Comparison of ENCODE assay signal across 16 mouse cellular contexts in the genomic region with DNA sequence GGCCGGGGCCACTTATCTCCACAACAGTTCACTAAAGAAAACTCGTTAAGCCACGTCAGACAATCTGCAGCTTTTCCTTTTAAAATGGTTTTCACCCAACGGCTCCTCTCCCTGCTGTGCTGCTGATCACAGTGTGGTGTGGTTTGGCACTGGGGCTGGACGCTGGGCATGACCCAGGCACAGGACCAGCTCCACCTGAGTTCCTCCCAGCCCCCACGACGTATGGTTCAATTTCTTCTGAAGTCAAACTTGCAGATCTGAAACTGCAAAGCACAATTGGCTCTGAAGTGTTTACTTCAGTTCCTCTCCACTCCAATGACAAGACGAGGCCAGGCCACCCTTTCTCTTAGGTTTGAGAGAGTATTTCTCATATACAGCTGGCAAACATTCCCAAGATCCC. TPM values are rescaled to one million over a fixed set of nuclear protein-coding genes. Genes with fewer than 3 reads are reported as not detected.
DNase-seq lines count a peak whose midpoint lies in the region; ATAC-seq and TF ChIP-seq lines count a peak whose summit lies in the region.
"Had no signal": no experiment of that assay in that cellular context is flagged by ENCODE, and none has a peak within 500 bp of the region (broad histone marks: within the 10 kb centered on the region; RNA-seq: fewer than 3 reads in every experiment).

No protein-coding gene starts in this region.

- 0 out of 2 replicates have a peak overlapping the region, but pooled peaks have one; percentile 40 for H3K27ac ChIP-seq in forebrain, embryonic 10.5 days
- no peak overlapping the region for H3K27ac ChIP-seq in forebrain, embryonic 14.5 days (ENCODE audit: low read depth, low read length)
- peak overlapping the region; percentile 38; the same call in 1 of the 2 replicates for H3K27ac ChIP-seq in limb, embryonic 15.5 days
- no peak overlapping the region for H3K27ac ChIP-seq in limb, embryonic 10.5 days
- H3K27ac ChIP-seq in liver, embryonic 12.5 days: peak overlapping the region; percentile 52; the same call in 1 of the 2 replicates
- H3K27ac ChIP-seq in midbrain, embryonic 16.5 days (ENCODE audit: low read length): no peak overlapping the region
- H3K27ac ChIP-seq: forebrain, embryonic 15.5 days; heart, embryonic 15.5 days; hindbrain, embryonic 14.5 days; kidney, postnatal 0 days; limb, embryonic 13.5 days had no signal

- H3K4me1 ChIP-seq in forebrain, embryonic 10.5 days: peaks cover 16% of the 10 kb centered on the region
- H3K4me1 ChIP-seq in forebrain, embryonic 14.5 days (ENCODE audit: control insufficient read depth, insufficient read depth, low read length): no peaks in the 10 kb centered on the region
- H3K4me1 ChIP-seq in limb, embryonic 15.5 days: peaks cover 16% of the 10 kb centered on the region; the same call in 1 of the 2 replicates
- peaks cover 24% of the 10 kb centered on the region for H3K4me1 ChIP-seq in limb, embryonic 10.5 days
- peaks cover 80% of the 10 kb centered on the region for H3K4me1 ChIP-seq in G1E (ENCODE audit: insufficient read depth, low read depth, low read length)
- H3K4me1 ChIP-seq in liver, embryonic 12.5 days: peaks cover 67% of the 10 kb centered on the region
- H3K4me1 ChIP-seq in midbrain, embryonic 16.5 days (ENCODE audit: control insufficient read depth, insufficient read depth, low read length): no peaks in the 10 kb centered on the region; the same call in 1 of the 2 replicates

- H3K27me3 ChIP-seq in forebrain, embryonic 10.5 days (ENCODE audit: poor library complexity, severe bottlenecking): no peaks in the 10 kb centered on the region
- no peaks in the 10 kb centered on the region for H3K27me3 ChIP-seq in forebrain, embryonic 14.5 days (replicated peaks; ENCODE audit: control insufficient read depth, insufficient read depth, low read length)
- no peaks in the 10 kb centered on the region for H3K27me3 ChIP-seq in limb, embryonic 15.5 days
- H3K27me3 ChIP-seq in limb, embryonic 10.5 days (ENCODE audit: low read depth, poor library complexity, severe bottlenecking): no peaks in the 10 kb centered on the region
- no peaks in the 10 kb centered on the region for H3K27me3 ChIP-seq in G1E (ENCODE audit: insufficient read depth, low read length)
- no peaks in the 10 kb centered on the region for H3K27me3 ChIP-seq in liver, embryonic 12.5 days (replicated peaks)
- no peaks in the 10 kb centered on the region for H3K27me3 ChIP-seq in midbrain, embryonic 16.5 days (ENCODE audit: control insufficient read depth, insufficient read depth, low read depth, low read length)
- H3K27me3 ChIP-seq: forebrain, embryonic 15.5 days; heart, embryonic 15.5 days; limb, embryonic 13.5 days had no signal

- DNase-seq in forebrain, embryonic 10.5 days (ENCODE audit: extremely low spot score, low spot score): no peak
- DNase-seq in forebrain, embryonic 14.5 days (ENCODE audit: low spot score): no peak
- DNase-seq in limb, embryonic 10.5 days (ENCODE audit: low spot score): no peak
- no peak for DNase-seq in G1E (ENCODE audit: low spot score)
- no peak for DNase-seq in adrenal gland, postnatal 10 days
- DNase-seq: adrenal gland, postnatal 14 days had no signal

- no peak overlapping the region for H3K4me3 ChIP-seq in forebrain, embryonic 10.5 days
- H3K4me3 ChIP-seq in forebrain, embryonic 14.5 days (ENCODE audit: low read depth, low read length): no peak overlapping the region
- no peak overlapping the region for H3K4me3 ChIP-seq in limb, embryonic 15.5 days
- H3K4me3 ChIP-seq in limb, embryonic 10.5 days: no peak overlapping the region
- H3K4me3 ChIP-seq in G1E (ENCODE audit: low read depth, low read length): peak overlapping the region; percentile 64; the same call in 1 of the 2 replicates
- no peak overlapping the region for H3K4me3 ChIP-seq in liver, embryonic 12.5 days
- no peak overlapping the region for H3K4me3 ChIP-seq in midbrain, embryonic 16.5 days (ENCODE audit: low read depth, low read length)
- H3K4me3 ChIP-seq: forebrain, embryonic 15.5 days; heart, embryonic 15.5 days; limb, embryonic 13.5 days had no signal

- no peaks in the 10 kb centered on the region for H3K9me3 ChIP-seq in forebrain, embryonic 10.5 days
- H3K9me3 ChIP-seq in forebrain, embryonic 14.5 days (replicated peaks; ENCODE audit: control insufficient read depth, low read length): no peaks in the 10 kb centered on the region
- H3K9me3 ChIP-seq in limb, embryonic 15.5 days: no peaks in the 10 kb centered on the region
- H3K9me3 ChIP-seq in limb, embryonic 10.5 days (replicated peaks): no peaks in the 10 kb centered on the region
- no peaks in the 10 kb centered on the region for H3K9me3 ChIP-seq in G1E (replicated peaks)
- no peaks in the 10 kb centered on the region for H3K9me3 ChIP-seq in liver, embryonic 12.5 days (replicated peaks)
- H3K9me3 ChIP-seq in midbrain, embryonic 16.5 days (replicated peaks; ENCODE audit: control insufficient read depth, low read length, poor library complexity, severe bottlenecking): no peaks in the 10 kb centered on the region
- H3K9me3 ChIP-seq: forebrain, embryonic 15.5 days; heart, embryonic 15.5 days; limb, embryonic 13.5 days had no signal

- H3K9ac ChIP-seq in forebrain, embryonic 14.5 days (ENCODE audit: low read length): no peak overlapping the region
- H3K9ac ChIP-seq in limb, embryonic 15.5 days: no peak overlapping the region
- peak overlapping the region; percentile 15; the same call in 1 of the 2 replicates for H3K9ac ChIP-seq in liver, embryonic 12.5 days
- no peak overlapping the region for H3K9ac ChIP-seq in midbrain, embryonic 16.5 days (ENCODE audit: low read depth, low read length)
- H3K9ac ChIP-seq: forebrain, embryonic 15.5 days; heart, embryonic 15.5 days; hindbrain, embryonic 14.5 days; limb, embryonic 13.5 days had no signal

- H3K4me2 ChIP-seq in forebrain, embryonic 14.5 days (ENCODE audit: low read length): no peak overlapping the region
- H3K4me2 ChIP-seq in limb, embryonic 15.5 days: no peak overlapping the region
- 0 out of 2 replicates have a peak overlapping the region, but pooled peaks have one; percentile 24 for H3K4me2 ChIP-seq in liver, embryonic 12.5 days
- H3K4me2 ChIP-seq in midbrain, embryonic 16.5 days (ENCODE audit: low read length): no peak overlapping the region
- H3K4me2 ChIP-seq: forebrain, embryonic 15.5 days; heart, embryonic 15.5 days; hindbrain, embryonic 14.5 days; limb, embryonic 13.5 days; midbrain, embryonic 11.5 days had no signal

- no peak for TF ChIP-seq CTCF in G1E (IDR thresholded peaks at IDR 0.05; ENCODE audit: low read depth, low read length)

- no peaks in the 10 kb centered on the region for H3K36me3 ChIP-seq in forebrain, embryonic 10.5 days (replicated peaks)
- no peaks in the 10 kb centered on the region for H3K36me3 ChIP-seq in forebrain, embryonic 14.5 days (ENCODE audit: control insufficient read depth, insufficient read depth, low read length)
- no peaks in the 10 kb centered on the region for H3K36me3 ChIP-seq in limb, embryonic 15.5 days
- no peaks in the 10 kb centered on the region for H3K36me3 ChIP-seq in limb, embryonic 10.5 days
- peaks cover 51% of the 10 kb centered on the region for H3K36me3 ChIP-seq in G1E (replicated peaks)
- 0 out of 2 replicates have a peak, but pooled peaks cover 3% of the 10 kb centered on the region for H3K36me3 ChIP-seq in liver, embryonic 12.5 days
- H3K36me3 ChIP-seq in midbrain, embryonic 16.5 days (ENCODE audit: control insufficient read depth, insufficient read depth, low read length): no peaks in the 10 kb centered on the region
- H3K36me3 ChIP-seq: forebrain, embryonic 15.5 days; heart, embryonic 15.5 days; limb, embryonic 13.5 days had no signal

- WGBS in forebrain, embryonic 10.5 days: 56% methylated on average over 8 of the region's 8 CpGs
- 36% methylated on average over 8 of the region's 8 CpGs for WGBS in forebrain, embryonic 14.5 days
- WGBS in limb, embryonic 15.5 days: 47% methylated on average over 8 of the region's 8 CpGs
- WGBS in limb, embryonic 10.5 days: 69% methylated on average over 8 of the region's 8 CpGs
- 28% methylated on average over 8 of the region's 8 CpGs for WGBS in liver, embryonic 12.5 days (ENCODE audit: insufficient replicate concordance)
- WGBS in midbrain, embryonic 16.5 days: 52% methylated on average over 8 of the region's 8 CpGs

- ATAC-seq in forebrain, embryonic 14.5 days: no peak
- ATAC-seq in limb, embryonic 15.5 days (ENCODE audit: insufficient number of reproducible peaks, low FRiP score, low TSS enrichment, low read depth): no peak
- no peak for ATAC-seq in G1E (ENCODE audit: extremely low read depth, insufficient number of reproducible peaks, low FRiP score, poor library complexity, severe bottlenecking)
- no peak for ATAC-seq in liver, embryonic 12.5 days
- ATAC-seq in midbrain, embryonic 16.5 days: no peak
- ATAC-seq: forebrain, embryonic 15.5 days; intestine, embryonic 16.5 days had no signal

RNA-seq across cellular contexts. Expression of gene Fnip2, which starts 39.1 kb away (rescaled TPM):
- polyA plus RNA-seq in forebrain, embryonic 10.5 days (2016; fragmentation: Nextera tagmentation; extraction: Ambion mirVana): 5.6 and 6.5 TPM in 2 replicates
- polyA plus RNA-seq in forebrain, embryonic 14.5 days (2014; fragmentation: Nextera tagmentation; extraction: Ambion mirVana): 3.0 and 3.6 TPM in 2 replicates
- polyA plus RNA-seq in limb, embryonic 15.5 days (2015; fragmentation: Nextera tagmentation; extraction: Ambion mirVana): 3.5 and 3.6 TPM in 2 replicates
- 5.2 and 5.7 TPM in 2 replicates for polyA plus RNA-seq in limb, embryonic 10.5 days (2016; fragmentation: Nextera tagmentation; extraction: Ambion mirVana)
- total RNA-seq in G1E (2014; fragmentation: Nextera tagmentation): 71.3 and 81.8 TPM in 2 replicates
- total RNA-seq in G1E (2017): 54.5 and 57.6 TPM in 2 replicates
- 3.2 and 3.5 TPM in 2 replicates for polyA plus RNA-seq in G1E (2012)
- polyA plus RNA-seq in liver, embryonic 12.5 days (2016; fragmentation: Nextera tagmentation; extraction: Ambion mirVana): 8.0 and 8.3 TPM in 2 replicates
- 10 to 100 TPM; 12.3 to 14.1 TPM for total RNA-seq in adrenal gland, postnatal 10 days (2021)
- polyA plus RNA-seq in midbrain, embryonic 16.5 days (2015; fragmentation: Nextera tagmentation; extraction: Ambion mirVana): 6.4 and 6.9 TPM in 2 replicates

Comparison
In these comparisons a context has a peak if more than half of its experiments do, and no peak if none do; other contexts are left out.
1. H3K27ac ChIP-seq: peak in forebrain, embryonic 10.5 days (single experiment), limb, embryonic 15.5 days (single experiment) and liver, embryonic 12.5 days (single experiment); none in forebrain, embryonic 14.5 days (single experiment), limb, embryonic 10.5 days (single experiment) and midbrain, embryonic 16.5 days (single experiment).